Mouse (Mus musculus) liver, postnatal 0 days (tissue): Measurements from ENCODE around the gene Capg.

ENCODE experiments used
- CTCF ChIP-seq: sonication (generic); IDR thresholded peaks from 2 replicates; pipeline ENCODE4 v1.5.1; 2016; ENCODE audit warnings: antibody characterized with exemption, low read depth
- EP300 ChIP-seq: IDR thresholded peaks from 2 replicates; pipeline ENCODE4 v1.6.1; 2016; ENCODE audit warnings: antibody characterized with exemption, low read depth, mild to moderate bottlenecking

GRCm38 (mm10) chr6:72593914-72594313 is 49.7 kb downstream of the Capg start:
- TF ChIP-seq CTCF (no peak), EP300 (no peak)
